Mouse (Mus musculus) thymus, adult 2 months (tissue): Measurements from ENCODE around the gene Hps4. TPM values are rescaled to one million over a fixed set of nuclear protein-coding genes. Genes with fewer than 3 reads are reported as not detected.

Experiments used
- DNase-seq: peaks from one replicate; pipeline ENCODE4 v3.0.0; 2021
- H3K27ac ChIP-seq: fragments of 200-500 bp; 2 replicates; pipeline ENCODE4 v1.5.1; 2012; ENCODE audit warnings: low read length, control low read depth; ENCODE audit not compliant: control insufficient read depth, insufficient read depth
- H3K27me3 ChIP-seq: fragments of 200-500 bp; 2 replicates; pipeline ENCODE4 v1.6.1; 2012; ENCODE audit warnings: mild to moderate bottlenecking, low read length, moderate library complexity, mixed read lengths; ENCODE audit not compliant: control insufficient read depth, insufficient read depth
- H3K36me3 ChIP-seq: fragments of 200-500 bp; 2 replicates; pipeline ENCODE4 v1.6.1; 2012; ENCODE audit warnings: mild to moderate bottlenecking, low read length, moderate library complexity; ENCODE audit not compliant: control insufficient read depth, insufficient read depth
- H3K4me1 ChIP-seq: fragments of 200-500 bp; replicated peaks from 2 replicates; pipeline ENCODE4 v1.6.1; 2012; ENCODE audit warnings: low read length; ENCODE audit not compliant: control insufficient read depth, insufficient read depth
- H3K4me3 ChIP-seq: fragments of 200-500 bp; 2 replicates; pipeline ENCODE4 v1.5.1; 2012; ENCODE audit warnings: mild to moderate bottlenecking, low read length, control low read depth, moderate library complexity; ENCODE audit not compliant: control insufficient read depth, insufficient read depth
- CTCF ChIP-seq: fragments of 200-500 bp; IDR thresholded peaks from 2 replicates; pipeline ENCODE4 v1.5.1; 2012; ENCODE audit warnings: mild to moderate bottlenecking, control low read depth, low read length, moderate library complexity, borderline replicate concordance; ENCODE audit not compliant: control insufficient read depth, poor library complexity, insufficient read depth; ENCODE audit errors: extremely low read depth
- POLR2A ChIP-seq: fragments of 200-500 bp; IDR thresholded peaks from 2 replicates; pipeline ENCODE4 v1.6.1; 2012; ENCODE audit warnings: mild to moderate bottlenecking, low read length, control low read depth, moderate library complexity; ENCODE audit not compliant: control insufficient read depth, poor library complexity, insufficient read depth; ENCODE audit errors: extremely low read depth
- WGBS: fragments of 180-500 bp; shearing (Covaris S2); methylation state at CpG from one replicate; pipeline ENCODE4 v1.1.7; 2018; 5-methylcytosine and 5-hydroxymethylcytosine counted together
- polyA plus RNA-seq: library from polyadenylated mRNA; depleted of rRNA; stranded (reverse); fragments of >200 nt; gene quantifications from 2 replicates; pipeline ENCODE4 v1.2.3, GENCODE M21; 2012

Hps4 gene
- polyA plus RNA-seq, 1 experiment, result 52.8 TPM

DNA sequence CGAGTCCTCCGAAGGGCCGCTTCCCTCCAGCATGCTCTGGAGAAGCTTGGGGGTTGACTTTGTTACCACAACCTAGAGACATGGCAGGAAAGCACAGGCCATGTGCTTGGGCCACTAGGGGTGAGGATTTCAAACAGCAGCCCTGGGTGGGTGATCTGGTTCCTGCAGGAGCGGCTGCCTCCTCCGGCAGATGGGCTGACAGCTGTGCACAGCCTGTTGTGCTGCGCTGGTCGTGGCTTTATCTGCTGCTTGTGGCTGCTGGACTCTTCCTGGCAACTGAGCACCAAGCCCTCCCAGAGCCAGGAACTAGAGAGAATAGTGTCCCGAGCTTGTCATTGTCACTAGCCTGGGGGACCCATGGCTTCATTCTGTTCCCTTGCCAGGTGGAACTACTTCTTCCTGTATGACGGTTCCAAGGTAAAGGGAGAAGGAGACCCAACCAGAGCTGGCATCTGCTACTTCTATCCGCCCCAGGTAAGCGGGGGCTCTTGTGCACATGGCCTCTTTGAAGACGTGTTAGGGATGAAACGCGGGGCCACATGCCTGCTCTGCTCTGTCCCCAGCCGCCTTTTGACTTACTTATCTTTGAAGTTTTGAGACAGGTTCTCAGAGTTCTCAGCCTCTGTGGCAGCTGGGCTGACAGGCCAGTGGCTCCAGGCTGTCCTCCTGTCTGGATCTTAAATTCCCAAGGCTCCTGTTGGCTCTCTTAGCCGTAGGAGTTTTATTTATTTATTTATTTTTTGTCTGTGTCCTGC lies 3.5 kb downstream of the Hps4 start:
- H3K27me3 ChIP-seq, result no peaks in the 10 kb centered on the region
- TF ChIP-seq CTCF (no peak), POLR2A (no peak)
- no peak for DNase-seq
- no peak overlapping the region for H3K27ac ChIP-seq
- peaks cover 12% of the 10 kb centered on the region for H3K4me1 ChIP-seq
- no peaks in the 10 kb centered on the region for H3K36me3 ChIP-seq
- 76% methylated on average over 16 of the region's 16 CpGs for WGBS
- no peak overlapping the region for H3K4me3 ChIP-seq

DNA sequence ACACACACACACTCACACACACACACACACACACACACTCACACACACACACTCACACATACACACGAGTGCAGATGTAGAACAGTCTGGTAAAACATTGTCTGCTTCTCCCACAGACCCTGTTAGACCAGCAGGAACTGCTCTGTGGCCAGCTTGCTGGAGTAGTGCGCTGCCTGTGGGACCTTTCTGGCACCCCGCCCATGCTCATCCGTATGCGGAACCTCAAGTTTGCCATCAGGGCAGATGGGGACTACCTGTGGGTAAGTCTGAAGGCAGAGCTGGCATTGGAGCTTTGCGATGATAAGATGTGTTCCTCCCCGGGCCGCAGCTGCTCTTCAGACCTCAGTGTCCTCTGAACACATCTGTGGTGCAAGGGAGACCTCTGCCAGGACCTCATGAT lies 6.3 kb downstream of the Hps4 start:
- no peak for DNase-seq
- Histone ChIP-seq H3K36me3 (no peaks in the 10 kb centered on the region), H3K27me3 (no peaks in the 10 kb centered on the region), H3K27ac (no peak overlapping the region), H3K4me1 (peaks cover 2% of the 10 kb centered on the region; the same call in 1 of the 2 replicates), H3K4me3 (no peak overlapping the region)
- TF ChIP-seq CTCF (no peak), POLR2A (no peak)
- WGBS, result 92% methylated on average over 8 of the region's 8 CpGs

DNA sequence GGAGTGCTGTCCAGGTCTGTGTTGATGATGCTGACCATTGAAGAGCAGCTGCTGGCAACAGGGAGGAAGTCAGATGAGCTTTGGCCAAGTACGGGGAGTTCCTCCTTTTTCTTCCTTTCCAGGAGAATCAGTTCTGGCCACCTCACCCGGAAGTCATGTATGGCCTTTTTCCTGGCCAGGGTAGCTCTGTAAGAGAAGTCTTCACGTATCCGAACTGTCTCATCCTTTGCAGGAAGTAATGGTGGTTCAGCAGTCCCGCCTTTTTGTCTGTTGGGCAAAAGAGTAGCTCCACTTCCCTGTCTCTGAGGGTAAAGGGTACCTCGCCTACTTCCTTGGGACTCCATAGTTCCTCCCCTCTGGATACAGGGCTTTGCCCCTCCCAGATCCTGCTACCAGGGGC lies 12.6 kb downstream of the Hps4 start:
- WGBS, result 87% methylated on average over 6 of the region's 6 CpGs
- H3K36me3 ChIP-seq, result no peaks in the 10 kb centered on the region; the same call in 1 of the 2 replicates
- no peak for DNase-seq

DNA sequence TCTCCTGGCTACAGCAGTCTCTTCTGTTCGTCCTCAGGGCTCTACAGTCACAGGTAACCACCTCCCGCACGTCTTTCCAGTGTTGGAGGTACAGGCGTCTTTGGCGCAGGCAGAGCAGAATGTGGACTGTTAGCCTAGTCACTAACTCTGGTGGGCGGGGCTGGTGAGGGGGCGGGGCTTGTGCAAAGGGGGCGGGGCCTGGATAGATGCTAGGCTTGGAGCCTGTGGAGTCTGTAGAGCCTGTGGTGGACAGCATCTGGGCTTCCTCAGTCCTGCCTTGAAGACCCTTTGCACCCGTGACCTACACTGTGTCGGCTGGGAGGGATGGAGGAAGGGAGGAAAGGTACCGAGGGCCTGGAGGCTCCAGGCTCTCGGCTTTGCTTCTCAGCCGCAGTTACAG lies 13.0 kb downstream of the Hps4 start, which contains the start of gene Gm6583:
TSS of gene Gm6583 (minus strand) at position 124 of the 400 bp plus-strand sequence.
- no peaks in the 10 kb centered on the region; the same call in 1 of the 2 replicates for H3K36me3 ChIP-seq
- WGBS, result 85% methylated on average over 13 of the region's 13 CpGs
- TF ChIP-seq CTCF (no peak), POLR2A (no peak)
- no peak within 1 kb of the TSS for H3K27ac ChIP-seq
- no peak for DNase-seq
- H3K4me1 ChIP-seq, result no peaks in the 10 kb centered on the region
- H3K27me3 ChIP-seq, result no peaks in the 10 kb centered on the region
- no peak within 1 kb of the TSS for H3K4me3 ChIP-seq

More for the DNA sequence above, 12.6 kb downstream of the Hps4 start:
- no peak overlapping the region for H3K4me3 ChIP-seq
- no peaks in the 10 kb centered on the region for H3K27me3 ChIP-seq
- TF ChIP-seq CTCF (no peak), POLR2A (no peak)
- H3K27ac ChIP-seq, result no peak overlapping the region
- H3K4me1 ChIP-seq, result no peaks in the 10 kb centered on the region

DNA sequence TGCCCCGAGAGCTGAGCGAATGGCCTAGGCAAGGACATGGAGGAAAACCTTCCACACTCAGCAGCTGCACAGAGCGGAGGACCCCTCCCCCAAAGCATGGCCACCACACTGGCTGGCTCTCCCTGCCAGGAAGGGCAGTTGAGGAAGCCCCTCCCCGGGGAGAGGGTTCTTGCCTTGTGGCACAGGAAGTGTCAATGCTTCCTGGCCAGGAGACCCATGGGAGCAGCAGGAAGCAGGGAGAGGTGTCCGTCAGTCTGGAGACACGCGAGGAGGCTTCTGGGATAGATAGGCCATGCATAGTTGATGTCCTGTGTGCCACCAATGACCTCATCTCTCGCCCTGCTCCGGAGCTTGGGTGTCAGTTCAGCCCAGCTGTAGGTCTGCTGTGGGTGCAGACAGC lies 13.4 kb downstream of the Hps4 start:
- Histone ChIP-seq H3K27ac (no peak overlapping the region), H3K36me3 (no peaks in the 10 kb centered on the region; the same call in 1 of the 2 replicates), H3K27me3 (no peaks in the 10 kb centered on the region), H3K4me3 (no peak overlapping the region), H3K4me1 (no peaks in the 10 kb centered on the region)
- 94% methylated on average over 9 of the region's 9 CpGs for WGBS
- DNase-seq, result no peak
- TF ChIP-seq POLR2A, result no peak
- no peak for TF ChIP-seq CTCF

DNA sequence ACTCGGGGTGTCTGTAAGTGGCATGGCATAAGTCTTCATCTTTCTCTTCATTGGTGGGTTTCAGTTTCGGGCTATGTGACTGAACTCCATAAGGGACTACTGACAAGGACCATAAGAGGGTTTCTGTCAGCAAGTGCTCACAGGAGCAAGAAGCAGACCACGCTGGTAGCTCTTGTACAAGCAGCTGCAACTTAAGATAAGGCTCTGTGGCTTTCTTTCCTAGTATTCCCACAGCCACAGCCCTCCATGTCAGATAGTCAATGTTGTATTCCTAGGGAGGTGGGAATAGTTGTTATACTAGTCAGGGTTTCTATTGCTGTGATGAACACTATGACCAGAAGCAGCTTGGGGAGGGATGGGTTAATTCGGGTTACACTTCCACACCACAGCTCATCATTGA lies 16.6 kb downstream of the Hps4 start:
- H3K36me3 ChIP-seq, result no peaks in the 10 kb centered on the region; the same call in 1 of the 2 replicates
- H3K4me3 ChIP-seq, result no peak overlapping the region

More for the DNA sequence above, 16.6 kb downstream of the Hps4 start:
- no peak for TF ChIP-seq POLR2A
- no peak for TF ChIP-seq CTCF
- Histone ChIP-seq H3K27ac (no peak overlapping the region), H3K27me3 (no peaks in the 10 kb centered on the region), H3K4me1 (no peaks in the 10 kb centered on the region)
- WGBS, result 33% methylated on average over 4 of the region's 4 CpGs
- no peak for DNase-seq
